Mouse (Mus musculus) central nervous system, embryonic 11.5 days (tissue): ENCODE measurements around the gene Mmp17. TPM values are rescaled to one million over a fixed set of nuclear protein-coding genes. Genes with fewer than 3 reads are reported as not detected.

Source experiments
- polyA plus RNA-seq: library from polyadenylated mRNA; depleted of rRNA; stranded (reverse); fragments of >200 nt; gene quantifications from 2 replicates; pipeline ENCODE4 v1.2.3, GENCODE M21; 2012; rRNA removed

The Mmp17 gene
- 4.9 and 5.5 TPM in 2 replicates for polyA plus RNA-seq

DNA sequence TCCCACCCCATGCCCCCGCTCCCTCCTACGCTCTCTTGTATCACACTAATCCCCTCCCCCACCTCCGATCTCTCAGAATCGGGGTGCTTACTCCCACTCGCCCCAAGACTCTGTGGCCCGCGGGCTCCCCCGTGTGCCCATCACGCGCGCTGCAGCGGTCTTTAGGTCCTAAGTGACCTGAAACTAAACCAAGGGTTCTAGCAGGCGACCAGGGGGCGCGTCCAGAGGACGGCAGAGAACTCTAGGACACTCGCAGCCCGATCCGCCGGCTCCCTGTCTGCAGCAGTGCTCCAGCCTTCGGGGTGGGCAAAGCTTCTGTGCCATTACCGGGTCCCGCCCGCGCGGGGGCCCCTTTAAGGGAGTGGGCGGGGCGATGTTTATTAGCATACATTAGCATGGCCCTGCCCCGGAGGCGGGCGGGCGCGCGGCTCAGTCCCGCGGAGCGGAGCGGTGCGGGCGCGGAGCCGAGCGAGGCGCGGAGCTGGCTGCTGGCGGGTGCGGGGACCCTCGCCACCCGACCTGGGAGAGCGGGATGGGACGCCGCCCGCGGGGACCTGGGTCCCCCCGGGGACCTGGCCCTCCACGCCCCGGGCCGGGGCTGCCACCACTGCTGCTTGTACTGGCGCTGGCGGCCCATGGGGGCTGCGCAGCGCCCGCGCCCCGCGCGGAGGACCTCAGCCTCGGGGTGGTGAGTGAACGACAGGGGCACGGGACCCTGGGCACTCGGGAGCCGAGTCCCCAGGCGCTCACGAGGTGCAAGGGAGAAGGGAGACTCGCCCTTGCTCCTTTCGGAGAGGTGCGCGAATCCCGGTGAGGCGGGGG, at the start of gene Mmp17:
Mmp17 (plus strand) TSS at position 409 of the 822 bp plus-strand sequence.

Other genes with a start within 250 kb of the Mmp17 start
- gene Sfswap, start 82.9 kb upstream of the Mmp17 start, polyA plus RNA-seq = 157 and 207 TPM in 2 replicates
- 3.2 and 6.1 TPM in 2 replicates for gene Zfp11, start 85.9 kb downstream of the Mmp17 start, polyA plus RNA-seq
- gene Sept14, start 124.3 kb downstream of the Mmp17 start, polyA plus RNA-seq = not detected in 2 replicates
- 95.9 and 127 TPM in 2 replicates for gene Mrps17, start 131.3 kb downstream of the Mmp17 start, polyA plus RNA-seq
- gene Nipsnap2, start 140.9 kb downstream of the Mmp17 start, polyA plus RNA-seq = 41.6 and 65.7 TPM in 2 replicates
- gene Psph, start 203.3 kb downstream of the Mmp17 start, polyA plus RNA-seq = 17.9 and 22.6 TPM in 2 replicates